Mouse (Mus musculus) layer of hippocampus, adult 8-10 months (tissue): ENCODE results near the gene Gas2l1. TPM values are rescaled to one million over a fixed set of nuclear protein-coding genes. Genes with fewer than 3 reads are reported as not detected.

Source experiments
- DNase-seq, 2 experiments: peaks; one replicate each; pipeline ENCODE4 v3.0.0; 2022; ENCODE audit warnings: low spot score in 2 of 2
- total RNA-seq, 4 experiments: library from RNA; stranded (reverse); gene quantifications; 2 replicates each; pipeline ENCODE4 v1.2.4; 2022

Gas2l1 gene
- total RNA-seq, 4 experiments from 2014 or later: 81.4 to 91.4 (median 86.0) TPM

GRCm38 (mm10) chr11:5064282-5065055, 658 bp downstream of the Gas2l1 start:
- DNase-seq: no peak

DNA sequence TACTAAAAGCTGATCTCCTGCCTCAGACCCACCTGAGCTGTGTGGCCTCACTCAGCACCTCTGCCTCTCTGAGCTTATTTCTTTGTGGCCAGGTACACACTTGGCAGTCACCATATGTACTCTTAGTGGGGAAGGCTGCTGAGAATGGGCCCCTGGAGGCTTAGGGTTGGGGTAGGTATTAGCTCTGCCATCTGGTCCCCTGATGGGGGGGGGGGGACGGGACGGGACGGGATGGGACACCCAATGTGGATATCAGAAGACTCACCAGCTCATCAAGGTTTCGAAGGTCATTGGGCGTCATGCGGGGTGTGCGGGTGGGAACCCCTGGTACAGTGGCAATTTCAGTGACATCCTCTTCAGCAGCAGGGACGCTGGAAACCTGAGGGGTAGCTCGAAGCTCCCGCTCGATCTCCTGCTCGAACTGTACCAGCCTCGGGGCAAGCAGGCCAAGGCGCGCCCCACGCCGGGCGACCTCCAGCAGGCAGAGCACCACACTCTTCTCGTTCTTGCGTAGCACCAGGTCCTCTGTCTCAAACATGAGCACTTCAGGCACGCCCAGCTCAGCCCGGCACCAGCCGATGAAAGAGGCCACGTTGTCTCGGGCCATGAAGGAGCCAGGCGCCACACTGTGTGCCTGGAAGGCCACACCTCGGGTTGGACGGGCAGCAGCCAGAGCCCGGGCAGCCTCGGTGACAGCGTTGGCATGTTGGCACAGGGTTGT, 1.4 kb downstream of the Gas2l1 start:
- peak; percentile 42 to 46 for DNase-seq

DNA sequence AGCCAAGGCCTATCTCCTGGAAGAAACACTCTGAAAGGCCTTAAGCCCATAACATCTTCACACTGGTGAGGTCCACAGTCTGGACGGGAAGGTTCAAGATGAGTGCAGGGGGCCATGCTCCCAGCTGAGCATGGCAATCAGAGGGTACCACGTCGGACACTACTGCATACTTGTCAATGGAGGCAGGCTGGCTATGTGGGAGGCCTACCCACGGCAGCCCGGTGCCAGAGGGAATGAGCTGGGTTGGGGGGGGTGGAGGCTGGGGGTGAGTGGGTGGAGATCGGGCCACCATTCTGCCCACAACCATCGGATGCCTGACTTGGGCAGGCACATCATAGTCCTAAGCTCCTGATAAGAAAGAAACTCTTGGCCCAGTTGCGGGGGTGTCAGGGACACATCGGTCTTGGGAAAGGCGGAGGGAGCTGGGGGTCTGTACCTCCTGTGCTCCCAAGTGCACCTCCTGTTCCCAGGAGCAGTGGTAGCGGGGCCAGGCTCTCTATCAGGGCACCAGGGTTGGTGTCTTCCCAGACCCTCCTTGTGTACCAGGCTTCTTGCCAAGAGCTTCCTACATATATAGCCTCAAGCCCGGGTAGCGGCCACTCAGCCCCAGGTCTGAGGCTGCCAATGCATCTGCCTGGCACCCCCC, 2.1 kb downstream of the Gas2l1 start:
- no peak for DNase-seq

- DNase-seq: no peak
Observed at GRCm38 (mm10) chr11:5062326-5062725, 2.8 kb downstream of the Gas2l1 start.

DNA sequence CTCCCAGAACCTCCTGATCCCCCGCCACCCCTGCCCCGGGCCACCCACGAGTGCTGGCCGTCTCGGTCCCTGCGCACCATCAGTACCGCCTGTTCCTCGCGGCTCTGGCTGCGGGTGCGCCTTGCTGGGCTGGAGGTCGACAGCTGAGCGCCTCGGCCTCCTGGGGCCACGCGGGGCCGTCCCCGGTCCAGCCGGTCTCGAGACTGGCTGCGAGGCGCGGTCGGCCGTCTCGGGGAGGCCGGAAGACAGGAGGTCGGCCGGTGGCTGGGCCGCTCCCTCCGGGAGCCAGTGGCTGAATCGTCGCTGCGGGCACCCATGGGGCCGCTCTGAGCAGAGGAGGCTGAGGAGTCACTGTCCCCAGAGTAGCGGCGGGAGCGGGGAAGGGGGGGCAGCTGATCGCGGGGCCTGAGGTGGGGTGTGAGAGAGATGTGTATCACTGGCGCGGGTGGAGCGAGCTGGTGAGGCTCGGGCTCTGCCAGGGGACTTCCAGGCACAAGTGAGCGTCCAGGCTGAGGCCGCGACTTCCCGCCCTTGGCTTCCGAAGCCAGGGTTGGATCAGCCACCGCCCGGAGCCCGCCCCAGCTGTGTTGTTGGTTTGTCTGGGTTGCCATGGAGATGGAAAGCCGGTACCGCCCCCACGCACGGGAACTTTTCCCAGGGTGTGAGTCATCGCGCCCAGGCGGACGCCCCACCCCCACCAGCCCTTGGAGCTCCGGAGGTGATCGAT, 3.6 kb downstream of the Gas2l1 start:
- DNase-seq: peak; percentile 93 to 95

DNA sequence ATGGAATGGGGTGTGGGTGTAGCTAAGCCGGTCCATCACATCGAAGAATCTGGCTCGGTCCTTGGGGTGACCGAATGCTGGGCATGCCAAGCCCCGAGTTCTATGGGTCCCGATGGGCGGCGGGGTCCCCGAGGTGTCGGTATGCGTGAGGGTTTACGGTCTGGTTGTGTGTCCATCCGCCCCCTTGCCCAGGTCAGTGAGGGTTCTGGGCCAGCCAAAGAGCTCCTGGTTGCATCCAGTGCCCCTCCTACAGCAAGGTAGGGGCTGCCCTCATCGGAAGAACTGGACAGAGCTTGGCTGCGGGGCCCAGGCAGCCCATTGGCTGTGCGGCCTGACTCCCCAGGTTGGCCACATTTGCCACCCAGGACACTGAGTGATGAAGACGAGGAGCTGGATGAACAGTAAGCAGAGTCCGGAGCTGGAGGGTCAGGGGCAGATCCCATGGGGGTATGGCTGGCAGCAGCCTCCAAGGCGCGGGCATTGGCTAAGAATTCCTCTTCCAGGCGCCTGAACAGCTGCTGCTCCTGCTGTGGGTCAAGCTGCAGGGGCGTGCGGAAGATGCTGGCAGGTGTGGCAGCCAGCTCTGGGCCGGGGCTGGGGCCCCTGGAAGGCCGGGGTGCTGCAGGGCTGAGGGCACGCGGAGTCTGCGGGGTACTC, 4.2 kb downstream of the Gas2l1 start:
- peak in 1 of 2 experiments; percentile 32 for DNase-seq

- DNase-seq: peak; percentile 60 to 75
Observed at GRCm38 (mm10) chr11:5059704-5060156, 5.4 kb downstream of the Gas2l1 start.

- DNase-seq: no peak
Observed at GRCm38 (mm10) chr11:5059230-5059629, 5.9 kb downstream of the Gas2l1 start.

- no peak for DNase-seq
Observed at GRCm38 (mm10) chr11:5058783-5059182, 6.3 kb downstream of the Gas2l1 start.

- DNase-seq: peak in 1 of 2 experiments; percentile 41
Observed at GRCm38 (mm10) chr11:5057856-5058641, 7.1 kb downstream of the Gas2l1 start, which contains the start of gene Rasl10a. Gene Rasl10a (plus strand): TSS chr11:5058128.

GRCm38 (mm10) chr11:5057541-5057855, 7.6 kb downstream of the Gas2l1 start:
- no peak for DNase-seq

DNA sequence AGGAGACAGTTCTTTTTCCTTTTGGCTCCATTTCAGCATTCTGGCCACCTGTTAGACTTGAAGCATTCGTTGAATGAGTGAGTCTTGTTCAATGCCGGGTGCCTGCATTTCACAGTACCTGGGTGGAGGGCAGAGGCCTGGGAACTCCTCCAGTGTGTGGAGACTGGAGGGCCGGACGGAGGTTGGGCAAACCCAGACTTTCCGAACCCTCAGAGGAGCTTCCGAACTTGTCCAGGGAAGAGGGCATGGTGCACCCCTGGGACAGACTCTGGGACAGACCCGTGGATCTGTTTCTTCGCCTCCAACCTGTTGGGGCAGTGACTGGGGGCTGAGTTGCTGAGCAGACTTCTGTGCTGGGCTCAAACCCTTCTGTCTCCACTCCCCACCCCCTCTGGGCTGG, 8.1 kb downstream of the Gas2l1 start:
- DNase-seq: no peak

DNA sequence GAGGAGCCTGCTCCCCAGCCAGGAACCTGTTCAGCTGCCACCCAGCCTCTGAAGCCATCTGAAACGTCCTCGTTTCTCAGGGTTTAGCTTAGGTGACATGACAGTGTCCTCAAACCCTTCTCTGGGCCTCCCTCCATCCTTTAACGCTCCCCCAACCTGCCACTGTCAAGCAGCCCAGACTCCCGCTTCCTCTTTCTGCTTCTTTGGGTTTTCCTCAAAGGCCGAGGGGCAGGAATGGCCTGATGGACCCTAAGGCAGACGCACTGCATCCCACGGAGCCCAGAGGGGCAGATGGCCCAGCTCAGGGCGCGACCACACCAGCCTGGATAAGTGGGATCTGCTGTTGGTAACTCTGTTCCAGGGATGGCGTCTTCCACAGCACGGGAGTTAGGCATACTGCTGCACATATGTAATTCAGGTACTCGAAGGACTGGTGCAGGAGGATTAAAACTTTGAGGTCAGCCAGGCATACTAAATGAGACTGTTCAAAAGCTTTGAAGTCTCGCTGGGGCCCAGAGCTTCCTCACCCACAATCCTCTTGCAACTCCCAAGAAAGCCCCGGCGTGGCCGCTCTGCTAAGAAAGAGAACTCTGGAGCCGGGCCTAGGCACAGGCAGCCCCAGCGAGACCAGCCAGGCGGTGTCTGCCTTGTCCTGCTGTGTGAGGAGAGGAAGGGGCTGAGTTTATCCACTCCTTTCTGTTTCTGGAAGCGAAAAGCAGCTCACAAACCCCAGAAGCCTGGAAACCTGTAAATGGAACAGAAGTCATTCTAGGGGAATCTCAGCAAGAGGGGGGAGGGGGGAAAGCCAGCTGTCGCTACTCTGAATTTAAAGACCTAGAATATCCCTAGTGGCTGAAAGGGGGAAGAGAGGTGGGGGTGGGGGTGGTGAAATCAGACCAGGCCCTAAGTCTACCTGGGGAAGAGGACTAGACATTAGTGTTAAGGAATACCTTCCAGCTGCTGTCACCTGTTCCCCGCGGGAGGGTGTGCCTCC, 8.9 kb downstream of the Gas2l1 start:
- DNase-seq: no peak

GRCm38 (mm10) chr11:5054874-5055273, 10.3 kb downstream of the Gas2l1 start:
- no peak for DNase-seq

DNA sequence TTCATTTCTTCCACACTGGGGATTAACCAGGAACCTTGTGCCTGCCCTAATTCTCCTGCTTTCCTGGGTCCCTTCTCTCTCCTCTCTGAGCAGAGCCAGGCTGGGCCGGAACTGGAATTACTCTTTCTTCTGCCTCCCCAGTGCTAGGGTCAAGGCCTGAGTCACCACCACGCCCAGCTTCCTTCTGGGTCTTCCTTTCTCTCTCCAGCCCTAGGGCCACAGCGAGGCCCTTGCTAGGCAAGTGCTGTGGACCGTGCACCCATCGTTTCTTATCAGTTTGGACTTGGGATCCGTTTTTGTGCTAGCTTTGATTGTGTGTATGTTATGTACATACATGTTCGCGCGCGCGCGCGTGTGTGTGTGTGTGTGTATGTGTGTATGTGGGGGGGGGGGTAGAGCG, 11.0 kb downstream of the Gas2l1 start:
- DNase-seq: no peak

DNA sequence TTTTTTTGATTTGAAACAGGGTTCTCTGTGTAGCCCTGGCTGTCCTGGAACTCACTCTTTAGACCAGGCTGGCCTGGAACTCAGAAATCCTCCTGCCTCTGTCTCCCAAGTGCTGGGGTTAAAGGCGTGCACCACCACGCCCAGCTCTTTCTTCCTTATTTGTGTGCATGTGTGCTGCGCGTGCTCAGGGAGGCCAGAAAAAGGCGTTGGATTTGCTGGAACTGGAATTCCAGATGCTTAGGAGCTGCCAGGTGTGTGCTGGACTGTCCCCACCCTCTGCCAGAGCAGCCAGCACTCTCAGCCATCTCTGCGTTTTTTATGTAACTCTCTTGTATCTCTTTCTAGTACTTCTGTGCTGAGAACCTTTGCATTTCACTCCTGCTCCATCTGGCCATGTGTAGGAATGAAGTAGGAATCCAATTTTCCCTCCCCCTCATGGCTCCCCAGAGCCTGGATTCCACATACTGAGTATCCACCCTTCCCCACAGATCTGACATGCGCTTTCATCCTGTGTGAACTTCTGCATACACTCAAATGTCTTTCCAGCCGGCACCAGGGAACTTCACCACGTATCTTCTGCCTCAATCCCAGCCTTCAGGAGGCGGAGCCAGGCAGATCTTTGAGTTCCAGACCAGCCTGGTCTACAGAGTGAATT, 12.8 kb downstream of the Gas2l1 start:
- peak; percentile 69 to 78 for DNase-seq

DNA sequence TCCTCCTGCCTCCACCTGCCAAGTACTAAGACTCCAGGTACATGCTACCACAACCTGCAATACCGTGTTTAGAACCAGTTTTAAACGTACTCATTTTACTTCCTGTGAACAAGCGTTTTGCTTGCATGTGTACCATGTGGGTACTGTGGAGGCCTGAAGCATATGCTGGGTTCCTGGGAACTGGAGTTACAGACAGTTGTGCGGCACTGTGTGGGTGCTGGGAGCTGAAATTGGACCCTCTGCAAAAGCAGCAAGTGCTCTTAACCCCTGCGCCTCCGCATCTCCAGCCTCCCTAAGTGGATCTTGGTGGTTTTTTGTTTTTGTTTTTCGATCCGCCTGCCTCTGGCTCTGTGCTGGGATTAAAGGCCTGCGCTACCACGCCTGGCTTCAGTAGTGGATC, 13.5 kb downstream of the Gas2l1 start:
- no peak for DNase-seq

- DNase-seq: no peak
Observed at GRCm38 (mm10) chr11:5046321-5046926, 18.7 kb downstream of the Gas2l1 start.
